Mouse (Mus musculus): ENCODE data around the gene Gm12216.

DNA sequence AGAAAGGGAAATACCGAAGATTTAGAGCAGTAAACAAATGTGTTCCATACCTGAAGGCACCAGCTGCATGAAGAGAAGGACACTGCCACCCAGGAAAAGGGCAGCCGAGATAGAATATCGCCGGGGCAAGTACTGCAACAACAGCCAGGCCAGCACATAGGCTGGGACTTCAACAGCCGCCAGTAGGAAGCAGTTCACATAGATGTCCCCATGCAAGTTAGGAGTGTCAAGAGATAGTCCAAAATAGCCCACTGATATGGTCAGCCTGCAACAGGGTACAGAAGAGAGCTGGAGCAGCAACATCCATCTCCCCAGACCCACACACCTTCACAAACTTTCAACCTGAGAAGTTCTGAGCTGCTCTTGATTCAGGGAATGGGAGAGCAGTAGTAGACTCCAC, 10.1 kb upstream of the Gm12216 start:
- TF ChIP-seq GATA1 (IDR thresholded peaks at IDR 0.05; ENCODE audit: low read length), result no peak
- TF ChIP-seq TAL1 (IDR thresholded peaks at IDR 0.05; ENCODE audit: low read length), result no peak

Measured in erythroblast, embryonic 14.5 days (primary cell).